In genomic region chr1:88641678-88642215, GRCm38 (mm10) we compare ENCODE assay signal across 26 mouse cellular contexts.
"Had no signal": no experiment of that assay in that cellular context is flagged by ENCODE, and none has a peak within 500 bp of the region (broad histone marks: within the 10 kb centered on the region; RNA-seq: fewer than 3 reads in every experiment).

No protein-coding gene starts in this region.

- H3K9me3 ChIP-seq: heart, embryonic 13.5 days; heart, embryonic 15.5 days; hindbrain, embryonic 12.5 days; intestine, embryonic 15.5 days; kidney, embryonic 15.5 days; limb, embryonic 13.5 days; limb, embryonic 15.5 days had no signal

- H3K27ac ChIP-seq: heart, adult 2 months; heart, embryonic 13.5 days; heart, embryonic 15.5 days; hindbrain, embryonic 12.5 days; hindbrain, embryonic 14.5 days; intestine, embryonic 15.5 days; kidney, embryonic 15.5 days; kidney, postnatal 0 days; limb, embryonic 13.5 days; limb, embryonic 15.5 days had no signal

- H3K9ac ChIP-seq: heart, embryonic 13.5 days; heart, embryonic 15.5 days; hindbrain, embryonic 12.5 days; hindbrain, embryonic 14.5 days; intestine, embryonic 15.5 days; kidney, embryonic 15.5 days; limb, embryonic 13.5 days; limb, embryonic 15.5 days had no signal

- DNase-seq: gastrocnemius, postnatal 14 days; gastrocnemius, postnatal 36 days; heart, adult 11 months; heart, adult 2 months; heart, postnatal 14 days; heart, postnatal 36 days; kidney, adult 18-20 months; kidney, adult 9 months; kidney, postnatal 14 days; kidney, postnatal 36 days; layer of hippocampus, adult 9-11 months; layer of hippocampus, postnatal 36 days; left cerebral cortex, postnatal 4 days had no signal

- H3K27me3 ChIP-seq: heart, embryonic 13.5 days; heart, embryonic 15.5 days; intestine, embryonic 15.5 days; kidney, embryonic 15.5 days; limb, embryonic 13.5 days; limb, embryonic 15.5 days had no signal

- H3K36me3 ChIP-seq: heart, embryonic 13.5 days; heart, embryonic 15.5 days; hindbrain, embryonic 12.5 days; intestine, embryonic 15.5 days; kidney, embryonic 15.5 days; limb, embryonic 13.5 days; limb, embryonic 15.5 days had no signal

- H3K4me3 ChIP-seq: heart, adult 2 months; heart, embryonic 13.5 days; heart, embryonic 15.5 days; hindbrain, embryonic 12.5 days; intestine, embryonic 15.5 days; kidney, embryonic 15.5 days; limb, embryonic 13.5 days; limb, embryonic 15.5 days had no signal

- H3K4me2 ChIP-seq: heart, embryonic 11.5 days; heart, embryonic 13.5 days; heart, embryonic 15.5 days; hindbrain, embryonic 12.5 days; hindbrain, embryonic 14.5 days; intestine, embryonic 15.5 days; kidney, embryonic 15.5 days; limb, embryonic 13.5 days; limb, embryonic 15.5 days had no signal

- ATAC-seq: hindbrain, embryonic 16.5 days; inflammation-experienced regulatory T-cells, adult 6 months; intestine, embryonic 15.5 days; intestine, postnatal 0 days had no signal
